Mouse (Mus musculus) thymus, postnatal 0 days (tissue): ENCODE data around the gene Adrm1. TPM values are rescaled to one million over a fixed set of nuclear protein-coding genes. Genes with fewer than 3 reads are reported as not detected.

Experiments used
- DNase-seq: peaks from one replicate; pipeline ENCODE4 v3.0.0-alpha.2; 2015; ENCODE audit warnings: low spot score
- microRNA-seq: library from miRNA; unstranded; fragments of <30 nt; microRNA quantifications from one replicate; pipeline ENCODE4, GENCODE M21; 2016; ENCODE audit warnings: borderline number of aligned reads
- polyA plus RNA-seq: library from polyadenylated mRNA; unstranded; fragments of >200 nt; fragmentation: Nextera tagmentation; extraction: Ambion mirVana; gene quantifications from 2 replicates; pipeline ENCODE4 v1.2.1, GENCODE M21; 2015

Gene Adrm1
- polyA plus RNA-seq, 1 experiment from 2014 or later = 195 TPM

GRCm38 (mm10) chr2:180217587-180217986 is 46.3 kb downstream of the Adrm1 start:
- no peak for DNase-seq

GRCm38 (mm10) chr2:180218241-180218640 is 47.0 kb downstream of the Adrm1 start:
- DNase-seq = no peak

- DNase-seq = no peak
Observed at GRCm38 (mm10) chr2:180218677-180219076, 47.4 kb downstream of the Adrm1 start.

- no peak for DNase-seq
Observed at GRCm38 (mm10) chr2:180219145-180219943, 48.1 kb downstream of the Adrm1 start.

- no peak for DNase-seq
Observed at GRCm38 (mm10) chr2:180220165-180220564, 48.9 kb downstream of the Adrm1 start.

GRCm38 (mm10) chr2:180221051-180221450 is 49.8 kb downstream of the Adrm1 start:
- DNase-seq = no peak

GRCm38 (mm10) chr2:180222250-180222649 is 51.0 kb downstream of the Adrm1 start:
- peak; percentile 20 for DNase-seq

GRCm38 (mm10) chr2:180224647-180225043 is 53.4 kb downstream of the Adrm1 start:
- DNase-seq = no peak

- peak; percentile 21 for DNase-seq
Observed at GRCm38 (mm10) chr2:180225044-180225761, 53.9 kb downstream of the Adrm1 start.

Small RNA genes lying within 50 kb of the gene (microRNA-seq; reads per million reads assigned to microRNA genes)
- gene Mir7005 = not detected

Other genes starting within 250 kb of the Adrm1 start
- gene Taf4, start 194.8 kb upstream of the Adrm1 start, polyA plus RNA-seq = 3.9 and 4.6 TPM in 2 replicates
- gene Lsm14b, start 146.5 kb upstream of the Adrm1 start, polyA plus RNA-seq = 10.0 and 10.7 TPM in 2 replicates
- gene Psma7, start 129.1 kb upstream of the Adrm1 start, polyA plus RNA-seq = 747 and 765 TPM in 2 replicates
- 2.6 and 2.9 TPM in 2 replicates for gene Ss18l1, start 129.0 kb upstream of the Adrm1 start, polyA plus RNA-seq
- gene Mtg2, start 100.9 kb upstream of the Adrm1 start, polyA plus RNA-seq = 25.6 and 25.9 TPM in 2 replicates
- gene Hrh3, start 67.0 kb upstream of the Adrm1 start, polyA plus RNA-seq = 0.46 and 0.49 TPM in 2 replicates
- gene Osbpl2, start 52.2 kb upstream of the Adrm1 start, polyA plus RNA-seq = 26.5 and 27.3 TPM in 2 replicates
- 4.8 and 6.6 TPM in 2 replicates for gene Lama5, start 54.4 kb downstream of the Adrm1 start, polyA plus RNA-seq
- 928 and 961 TPM in 2 replicates for gene Rps21, start 85.9 kb downstream of the Adrm1 start, polyA plus RNA-seq
- gene Cables2, start 102.0 kb downstream of the Adrm1 start, polyA plus RNA-seq = 6.4 and 7.1 TPM in 2 replicates
- gene Rbbp8nl, start 118.4 kb downstream of the Adrm1 start, polyA plus RNA-seq = 0.05 TPM in 1 of 2 replicates, not detected in the other
- gene Gata5, start 163.2 kb downstream of the Adrm1 start, polyA plus RNA-seq = not detected in 2 replicates